ENCODE assay signal across 8 mouse cellular contexts in the genomic region with DNA sequence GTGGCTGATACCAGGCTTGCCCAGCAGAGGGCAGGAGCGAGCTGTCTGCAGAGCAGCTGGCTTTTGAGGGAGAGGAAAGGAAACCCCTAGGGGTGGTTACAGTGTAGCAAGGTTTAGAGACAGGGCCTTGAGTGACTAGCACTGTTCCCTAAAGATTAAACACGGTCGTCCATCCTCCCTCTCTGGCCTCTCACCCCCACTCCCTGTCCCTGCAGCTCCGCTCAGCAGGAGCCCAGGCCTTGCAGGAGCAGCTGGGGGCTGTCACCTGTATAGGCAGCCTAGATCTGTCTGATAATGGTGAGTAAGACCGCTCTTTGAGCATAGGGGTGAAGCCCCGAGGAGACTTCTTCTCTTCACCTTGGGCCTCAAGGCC. TPM values are rescaled to one million over a fixed set of nuclear protein-coding genes. Genes with fewer than 3 reads are reported as not detected.
A peak's percentile ranks its signal among the peaks of the same experiment; 100 is the strongest.
DNase-seq lines count a peak whose midpoint lies in the region; ATAC-seq and TF ChIP-seq lines count a peak whose summit lies in the region.

No protein-coding gene starts in this region.

- peak; percentile 96 for TF ChIP-seq RAD21 in MEL (IDR thresholded peaks at IDR 0.05; ENCODE audit: low read depth, low read length)

- TF ChIP-seq EP300 in MEL (IDR thresholded peaks at IDR 0.05; ENCODE audit: low read depth in 1 of 2, low read length in 2 of 2): no peak
- no peak for TF ChIP-seq EP300 in lung, postnatal 0 days (IDR thresholded peaks at IDR 0.05)

- peak; percentile 98 to 100 (median 98) for TF ChIP-seq CTCF in MEL (IDR thresholded peaks at IDR 0.05 in 2 of 3, conservative IDR thresholded peaks at IDR 0.05 in 1 of 3; ENCODE audit: control insufficient read depth in 1 of 3, insufficient read depth in 1 of 3, low read depth in 2 of 3, low read length in 3 of 3, poor library complexity in 1 of 3, severe bottlenecking in 1 of 3)
- peak; percentile 99 for TF ChIP-seq CTCF in lung, postnatal 0 days (IDR thresholded peaks at IDR 0.05)

- no peak overlapping the region for H3K4me3 ChIP-seq in MEL (ENCODE audit: control insufficient read depth in 1 of 2, insufficient read depth in 1 of 2, low read depth in 2 of 2, low read length in 2 of 2)
- H3K4me3 ChIP-seq in forebrain, embryonic 14.5 days (ENCODE audit: low read depth, low read length): no peak overlapping the region
- H3K4me3 ChIP-seq in lung, postnatal 0 days (ENCODE audit: low read depth, low read length): no peak overlapping the region

- H3K4me1 ChIP-seq in MEL (ENCODE audit: control insufficient read depth in 1 of 2, insufficient read depth in 2 of 2, low read length in 2 of 2): no peaks in the 10 kb centered on the region
- no peaks in the 10 kb centered on the region for H3K4me1 ChIP-seq in forebrain, embryonic 14.5 days (ENCODE audit: control insufficient read depth, insufficient read depth, low read length)
- H3K4me1 ChIP-seq in lung, postnatal 0 days (ENCODE audit: insufficient read depth, low read depth, low read length): no peaks in the 10 kb centered on the region

- H3K36me3 ChIP-seq in MEL (ENCODE audit: control insufficient read depth in 1 of 2, insufficient read depth in 2 of 2, low read length in 2 of 2): no peaks in the 10 kb centered on the region
- H3K36me3 ChIP-seq in forebrain, embryonic 14.5 days (ENCODE audit: control insufficient read depth, insufficient read depth, low read length): peaks cover 84% of the 10 kb centered on the region
- H3K36me3 ChIP-seq in lung, postnatal 0 days (ENCODE audit: insufficient read depth, low read length): no peaks in the 10 kb centered on the region

- WGBS in forebrain, embryonic 14.5 days: 36% methylated on average over 6 of the region's 6 CpGs
- WGBS in lung, postnatal 0 days: 24% methylated on average over 6 of the region's 6 CpGs

- H3K27me3 ChIP-seq in MEL (ENCODE audit: control insufficient read depth in 1 of 2, insufficient read depth in 2 of 2, low read length in 2 of 2): peaks cover 0 to 1% of the 10 kb centered on the region in 2 experiments; a peak in 2 of 4 replicates
- H3K27me3 ChIP-seq in forebrain, embryonic 14.5 days (replicated peaks; ENCODE audit: control insufficient read depth, insufficient read depth, low read length): no peaks in the 10 kb centered on the region
- no peaks in the 10 kb centered on the region for H3K27me3 ChIP-seq in lung, postnatal 0 days (replicated peaks; ENCODE audit: insufficient read depth, low read length)

- no peak for TF ChIP-seq POLR2A in MEL (IDR thresholded peaks at IDR 0.05; ENCODE audit: control insufficient read depth in 1 of 2, insufficient read depth in 1 of 2, low read depth in 1 of 2, low read length in 2 of 2, poor library complexity in 1 of 2)

- H3K9ac ChIP-seq in MEL (ENCODE audit: control insufficient read depth, low read depth, low read length, poor library complexity, severe bottlenecking): no peak overlapping the region
- peak overlapping the region; percentile 45; the same call in 1 of the 2 replicates for H3K9ac ChIP-seq in forebrain, embryonic 14.5 days (ENCODE audit: low read length)
- no peak overlapping the region for H3K9ac ChIP-seq in lung, postnatal 0 days (replicated peaks; ENCODE audit: low read depth)

- H3K27ac ChIP-seq in MEL (ENCODE audit: control insufficient read depth, low read depth, low read length): no peak overlapping the region
- H3K27ac ChIP-seq in forebrain, embryonic 14.5 days (ENCODE audit: low read depth, low read length): no peak overlapping the region
- H3K27ac ChIP-seq in lung, postnatal 0 days (ENCODE audit: low read length): no peak overlapping the region

- no peaks in the 10 kb centered on the region for H3K9me3 ChIP-seq in MEL (replicated peaks; ENCODE audit: insufficient read depth, low read length)
- H3K9me3 ChIP-seq in forebrain, embryonic 14.5 days (replicated peaks; ENCODE audit: control insufficient read depth, low read length): no peaks in the 10 kb centered on the region
- no peaks in the 10 kb centered on the region for H3K9me3 ChIP-seq in lung, postnatal 0 days (ENCODE audit: low read length)

- peak; percentile 82 for DNase-seq in MEL (ENCODE audit: low read depth, low spot score)
- DNase-seq in forebrain, embryonic 14.5 days (ENCODE audit: low spot score): peak; percentile 87
- DNase-seq in layer of hippocampus, adult 9-11 months: peak; percentile 67
- DNase-seq in lung, postnatal 0 days (ENCODE audit: low spot score): peak; percentile 90
- DNase-seq in ovary, postnatal 14 days (ENCODE audit: low spot score): peak; percentile 90
- DNase-seq in thymus, postnatal 25 days: peak; percentile 87

- no peak overlapping the region for H3K4me2 ChIP-seq in forebrain, embryonic 14.5 days (ENCODE audit: low read length)
- no peak overlapping the region for H3K4me2 ChIP-seq in lung, postnatal 0 days (replicated peaks; ENCODE audit: low read depth, low read length)

- ATAC-seq in cerebellum, adult (ENCODE audit: insufficient number of reproducible peaks, low FRiP score, low TSS enrichment): peak; percentile 10; the same call in 1 of the 2 replicates
- peak; percentile 66 for ATAC-seq in forebrain, embryonic 14.5 days
- peak; percentile 88 for ATAC-seq in hematopoietic stem cell, adult 5-6 weeks (replicated peaks in 1 of 2; ENCODE audit: insufficient read depth in 1 of 2, low FRiP score in 2 of 2, low TSS enrichment in 1 of 2, low read depth in 1 of 2, poor library complexity in 2 of 2, severe bottlenecking in 2 of 2)
- ATAC-seq in lung, postnatal 0 days: peak; percentile 74

- H3K79me2 ChIP-seq in MEL (ENCODE audit: control insufficient read depth, insufficient read depth, low read length, poor library complexity): no peaks in the 10 kb centered on the region

TF ChIP-seq in MEL, 35 proteins besides CTCF, POLR2A, EP300 and RAD21 (continues in another document):
- TF ChIP-seq ZC3H11A (IDR thresholded peaks at IDR 0.05; ENCODE audit: low read depth, low read length) (peak; percentile 88), E2F4 (IDR thresholded peaks at IDR 0.05; ENCODE audit: borderline replicate concordance, low read depth, low read length) (no peak), SIN3A (IDR thresholded peaks at IDR 0.05; ENCODE audit: low read length) (peak; percentile 45; the same call in 1 of the 2 replicates), GATA1 (IDR thresholded peaks at IDR 0.05; ENCODE audit: low read depth, low read length) (no peak), HCFC1 (IDR thresholded peaks at IDR 0.05; ENCODE audit: low read depth, low read length) (no peak), USF1 (IDR thresholded peaks at IDR 0.05; ENCODE audit: low read depth, low read length) (no peak), RCOR1 (IDR thresholded peaks at IDR 0.05; ENCODE audit: low read depth, low read length) (no peak), NELFE (IDR thresholded peaks at IDR 0.05; ENCODE audit: low read depth, low read length) (no peak), ETS1 (IDR thresholded peaks at IDR 0.05; ENCODE audit: low read depth, low read length) (no peak), JUND (IDR thresholded peaks at IDR 0.05; ENCODE audit: low read depth, low read length) (no peak), TAL1 (IDR thresholded peaks at IDR 0.05; ENCODE audit: low read length) (no peak), CHD2 (IDR thresholded peaks at IDR 0.05; ENCODE audit: low read length) (no peak), KAT2A (conservative IDR thresholded peaks at IDR 0.05; ENCODE audit: low read depth, low read length) (no peak), ZKSCAN1 (IDR thresholded peaks at IDR 0.05; ENCODE audit: low read depth, low read length) (no peak), UBTF (IDR thresholded peaks at IDR 0.05; ENCODE audit: borderline replicate concordance, insufficient read depth, low read depth, low read length) (no peak), TCF12 (IDR thresholded peaks at IDR 0.05; ENCODE audit: low read depth, low read length) (no peak)

RNA-seq across cellular contexts. Expression of a gene that starts 7.0 kb away (rescaled TPM):
- total RNA-seq in MEL (2012; rRNA removed): 0.23 and 0.27 TPM in 2 replicates
- 1 to 10 TPM in 1 of 2 experiments, not detected in 1; 2.6 TPM for polyA plus RNA-seq in MEL (2012; ENCODE audit: insufficient read depth in 1 of 2, insufficient read length in 2 of 2, low read depth in 1 of 2, low replicate concordance in 2 of 2, missing spikeins in 1 of 2)
- 21.9 and 26.5 TPM in 2 replicates for polyA plus RNA-seq in forebrain, embryonic 14.5 days (2014; fragmentation: Nextera tagmentation; extraction: Ambion mirVana)
- total RNA-seq in hematopoietic stem cell, adult 5-6 weeks (2017): 2.3 and 2.7 TPM in 2 replicates
- 0.23 and 0.42 TPM in 2 replicates for polyA plus RNA-seq in lung, postnatal 0 days (2015; fragmentation: Nextera tagmentation; extraction: Ambion mirVana)

RNA-seq across cellular contexts. Expression of a gene that starts 12.8 kb away (rescaled TPM):
- total RNA-seq in MEL (2012; rRNA removed): not detected in 2 replicates
- polyA plus RNA-seq in MEL (2012; ENCODE audit: insufficient read depth in 1 of 2, insufficient read length in 2 of 2, low read depth in 1 of 2, low replicate concordance in 2 of 2, missing spikeins in 1 of 2): not detected
- 4.5 and 7.4 TPM in 2 replicates for polyA plus RNA-seq in forebrain, embryonic 14.5 days (2014; fragmentation: Nextera tagmentation; extraction: Ambion mirVana)
- not detected in 2 replicates for total RNA-seq in hematopoietic stem cell, adult 5-6 weeks (2017)
- polyA plus RNA-seq in lung, postnatal 0 days (2015; fragmentation: Nextera tagmentation; extraction: Ambion mirVana): not detected in 2 replicates

RNA-seq across cellular contexts. Expression of a gene that starts 18.9 kb away (rescaled TPM):
- total RNA-seq in MEL (2012; rRNA removed): 19.9 and 22.7 TPM in 2 replicates
- polyA plus RNA-seq in MEL (2012; ENCODE audit: insufficient read depth in 1 of 2, insufficient read length in 2 of 2, low read depth in 1 of 2, low replicate concordance in 2 of 2, missing spikeins in 1 of 2): 10 to 100 TPM in 1 of 2 experiments, not detected in 1; 34.2 TPM
- 26.8 and 31.1 TPM in 2 replicates for polyA plus RNA-seq in forebrain, embryonic 14.5 days (2014; fragmentation: Nextera tagmentation; extraction: Ambion mirVana)
- 68.5 and 99.2 TPM in 2 replicates for total RNA-seq in hematopoietic stem cell, adult 5-6 weeks (2017)
- 54.8 and 57.5 TPM in 2 replicates for polyA plus RNA-seq in lung, postnatal 0 days (2015; fragmentation: Nextera tagmentation; extraction: Ambion mirVana)

RNA-seq across cellular contexts. Expression of a gene that starts 27.3 kb away (rescaled TPM):
- total RNA-seq in MEL (2012; rRNA removed): not detected in 2 replicates
- not detected for polyA plus RNA-seq in MEL (2012; ENCODE audit: insufficient read depth in 1 of 2, insufficient read length in 2 of 2, low read depth in 1 of 2, low replicate concordance in 2 of 2, missing spikeins in 1 of 2)
- polyA plus RNA-seq in forebrain, embryonic 14.5 days (2014; fragmentation: Nextera tagmentation; extraction: Ambion mirVana): not detected in 2 replicates
- not detected in 2 replicates for total RNA-seq in hematopoietic stem cell, adult 5-6 weeks (2017)
- not detected in 2 replicates for polyA plus RNA-seq in lung, postnatal 0 days (2015; fragmentation: Nextera tagmentation; extraction: Ambion mirVana)

RNA-seq across cellular contexts. Expression of a gene that starts 42.6 kb away (rescaled TPM):
- 17.0 and 64.4 TPM in 2 replicates for total RNA-seq in MEL (2012; rRNA removed)
- 100 to 1,000 TPM in 1 of 2 experiments, 10 to 100 TPM in 1; 63.7 to 103 TPM for polyA plus RNA-seq in MEL (2012; ENCODE audit: insufficient read depth in 1 of 2, insufficient read length in 2 of 2, low read depth in 1 of 2, low replicate concordance in 2 of 2, missing spikeins in 1 of 2)
- polyA plus RNA-seq in forebrain, embryonic 14.5 days (2014; fragmentation: Nextera tagmentation; extraction: Ambion mirVana): 10.7 and 11.6 TPM in 2 replicates
- 50.8 and 58.0 TPM in 2 replicates for total RNA-seq in hematopoietic stem cell, adult 5-6 weeks (2017)
- 37.4 and 37.6 TPM in 2 replicates for polyA plus RNA-seq in lung, postnatal 0 days (2015; fragmentation: Nextera tagmentation; extraction: Ambion mirVana)

Comparison
In these comparisons a context has a peak if more than half of its experiments do, and no peak if none do; other contexts are left out.
1. ATAC-seq: peak in every context shown above with its lines; median percentile 88 in hematopoietic stem cell, adult 5-6 weeks; 74 in lung, postnatal 0 days; 66 in forebrain, embryonic 14.5 days; 10 in cerebellum, adult.